Comparison of ENCODE assay signal across 9 mouse cellular contexts in the genomic region with DNA sequence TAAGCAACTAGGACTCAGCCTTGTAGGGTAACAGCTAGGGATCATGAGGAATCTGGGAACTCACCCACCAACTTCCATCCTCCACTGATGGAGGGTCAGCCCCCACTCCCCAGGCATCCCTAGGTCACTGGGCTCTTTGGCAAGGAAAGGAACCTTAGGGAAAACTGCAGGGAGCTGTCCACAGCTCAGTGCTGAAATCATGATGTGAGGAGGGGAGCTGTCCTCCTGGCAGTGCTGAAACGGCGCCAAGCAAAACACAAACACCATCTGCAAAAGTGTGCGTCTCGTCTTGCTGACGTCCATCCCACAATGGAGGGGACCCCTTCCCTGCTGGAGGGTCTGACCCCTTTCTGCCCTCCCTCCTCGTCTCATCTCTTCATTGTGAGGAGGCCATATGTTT.
A peak's percentile ranks its signal among the peaks of the same experiment; 100 is the strongest.
DNase-seq lines count a peak whose midpoint lies in the region; ATAC-seq lines count a peak whose summit lies in the region.
"Had no signal": no experiment of that assay in that cellular context is flagged by ENCODE, and none has a peak within 500 bp of the region (broad histone marks: within the 10 kb centered on the region; RNA-seq: fewer than 3 reads in every experiment).

No protein-coding gene starts in this region.

- no peak overlapping the region for H3K4me2 ChIP-seq in intestine, embryonic 16.5 days (ENCODE audit: low read depth, low read length)
- H3K4me2 ChIP-seq: liver, embryonic 15.5 days had no signal

- H3K27ac ChIP-seq in intestine, embryonic 16.5 days (ENCODE audit: low read length): no peak overlapping the region
- H3K27ac ChIP-seq: liver, embryonic 15.5 days had no signal

- WGBS in intestine, embryonic 16.5 days: 16% methylated on average over 6 of the region's 6 CpGs

- H3K36me3 ChIP-seq in intestine, embryonic 16.5 days (ENCODE audit: control insufficient read depth, insufficient read depth, low read length): no peaks in the 10 kb centered on the region
- H3K36me3 ChIP-seq: liver, embryonic 15.5 days had no signal

- peak; percentile 21 for DNase-seq in gastrocnemius, adult 18-20 months (ENCODE audit: low spot score)
- DNase-seq in gastrocnemius, postnatal 25 days: no peak
- peak; percentile 82 for DNase-seq in 3T3-L1 (ENCODE audit: low read depth, low spot score)
- DNase-seq in adrenal gland, adult 8-10 months: peak; percentile 8
- peak; percentile 65 to 84 for DNase-seq in heart, postnatal 14 days
- DNase-seq in lung, postnatal 10 days: peak; percentile 75
- peak; percentile 17 to 28 for DNase-seq in thymus, postnatal 36 days

- H3K27me3 ChIP-seq in intestine, embryonic 16.5 days (replicated peaks; ENCODE audit: control insufficient read depth, insufficient read depth, low read length): no peaks in the 10 kb centered on the region
- H3K27me3 ChIP-seq: liver, embryonic 15.5 days had no signal

- intact Hi-C loops in heart, postnatal 14 days (cut with DNase I): no loop called here

- no peaks in the 10 kb centered on the region for H3K9me3 ChIP-seq in intestine, embryonic 16.5 days (ENCODE audit: control insufficient read depth, low read length)
- H3K9me3 ChIP-seq: liver, embryonic 15.5 days had no signal

- no peak for ATAC-seq in intestine, embryonic 16.5 days

- H3K4me3 ChIP-seq in intestine, embryonic 16.5 days (ENCODE audit: low read length): no peak overlapping the region
- H3K4me3 ChIP-seq: liver, embryonic 15.5 days had no signal

- no peak overlapping the region for H3K9ac ChIP-seq in intestine, embryonic 16.5 days (ENCODE audit: low read depth, low read length)
- H3K9ac ChIP-seq: liver, embryonic 15.5 days had no signal

- no peaks in the 10 kb centered on the region for H3K4me1 ChIP-seq in intestine, embryonic 16.5 days (ENCODE audit: control insufficient read depth, insufficient read depth, low read length)
- H3K4me1 ChIP-seq: liver, embryonic 15.5 days had no signal
